Mouse (Mus musculus) hindbrain, embryonic 14.5 days (tissue): ENCODE measurements around the gene Gpr179. TPM values are rescaled to one million over a fixed set of nuclear protein-coding genes. Genes with fewer than 3 reads are reported as not detected.
"Not testable (repeated sequence)": the region's sequence is repeated elsewhere in the genome, so short reads cannot be mapped to it uniquely, and the experiment has no call there.

ENCODE experiments used
- ATAC-seq: fragments of 200-750 bp; cut with Nextera tagmentation; 2 replicates; pipeline ENCODE4 v1.8.0; 2017; ENCODE audit warnings: moderate number of reproducible peaks, mild to moderate bottlenecking, moderate TSS enrichment, moderate library complexity; ENCODE audit not compliant: low FRiP score
- DNase-seq: peaks from one replicate; pipeline ENCODE4 v3.0.0-alpha.2; 2015; ENCODE audit warnings: low spot score
- H3K27ac ChIP-seq: fragments of 300-500 bp; sonication (generic); 2 replicates; pipeline ENCODE4 v1.5.1; 2014; ENCODE audit warnings: mild to moderate bottlenecking, moderate library complexity
- H3K27me3 ChIP-seq: fragments of 300-500 bp; sonication (generic); 2 replicates; pipeline ENCODE4 v1.6.1; 2014; ENCODE audit warnings: mild to moderate bottlenecking, low read length, mixed read lengths; ENCODE audit not compliant: control insufficient read depth, insufficient read depth
- H3K36me3 ChIP-seq: fragments of 300-500 bp; sonication (generic); replicated peaks from 2 replicates; pipeline ENCODE4 v1.6.1; 2014; ENCODE audit not compliant: control insufficient read depth, insufficient read depth
- H3K4me1 ChIP-seq: fragments of 300-500 bp; sonication (generic); replicated peaks from 2 replicates; pipeline ENCODE4 v1.6.1; 2014; ENCODE audit warnings: antibody characterized with exemption, low read length, mixed read lengths; ENCODE audit not compliant: control insufficient read depth, insufficient read depth
- H3K4me2 ChIP-seq: fragments of 300-500 bp; sonication (generic); replicated peaks from 2 replicates; pipeline ENCODE4 v1.6.1; 2014; ENCODE audit warnings: mild to moderate bottlenecking, moderate library complexity
- H3K4me3 ChIP-seq: fragments of 300-500 bp; sonication (generic); replicated peaks from 2 replicates; pipeline ENCODE4 v1.5.1; 2014; ENCODE audit warnings: mild to moderate bottlenecking, low read length
- H3K9ac ChIP-seq: fragments of 300-500 bp; sonication (generic); 2 replicates; pipeline ENCODE4 v1.6.1; 2014
- H3K9me3 ChIP-seq: fragments of 300-500 bp; sonication (generic); 2 replicates; pipeline ENCODE4 v1.6.1; 2016; ENCODE audit warnings: low read length; ENCODE audit not compliant: control insufficient read depth
- WGBS: fragments of 180-500 bp; shearing (Covaris S2); extraction: QIAGEN DNeasy Blood & Tissue Kit; methylation state at CpG from one replicate; pipeline ENCODE4 v1.1.7; 2014; 5-methylcytosine and 5-hydroxymethylcytosine counted together
- polyA plus RNA-seq: library from polyadenylated mRNA; unstranded; fragments of >200 nt; fragmentation: Nextera tagmentation; extraction: Ambion mirVana; gene quantifications from 2 replicates; pipeline ENCODE4 v1.2.1, GENCODE M21; 2014

Gpr179 gene
- polyA plus RNA-seq, 1 experiment from 2014 or later, result 0.50 TPM

DNA sequence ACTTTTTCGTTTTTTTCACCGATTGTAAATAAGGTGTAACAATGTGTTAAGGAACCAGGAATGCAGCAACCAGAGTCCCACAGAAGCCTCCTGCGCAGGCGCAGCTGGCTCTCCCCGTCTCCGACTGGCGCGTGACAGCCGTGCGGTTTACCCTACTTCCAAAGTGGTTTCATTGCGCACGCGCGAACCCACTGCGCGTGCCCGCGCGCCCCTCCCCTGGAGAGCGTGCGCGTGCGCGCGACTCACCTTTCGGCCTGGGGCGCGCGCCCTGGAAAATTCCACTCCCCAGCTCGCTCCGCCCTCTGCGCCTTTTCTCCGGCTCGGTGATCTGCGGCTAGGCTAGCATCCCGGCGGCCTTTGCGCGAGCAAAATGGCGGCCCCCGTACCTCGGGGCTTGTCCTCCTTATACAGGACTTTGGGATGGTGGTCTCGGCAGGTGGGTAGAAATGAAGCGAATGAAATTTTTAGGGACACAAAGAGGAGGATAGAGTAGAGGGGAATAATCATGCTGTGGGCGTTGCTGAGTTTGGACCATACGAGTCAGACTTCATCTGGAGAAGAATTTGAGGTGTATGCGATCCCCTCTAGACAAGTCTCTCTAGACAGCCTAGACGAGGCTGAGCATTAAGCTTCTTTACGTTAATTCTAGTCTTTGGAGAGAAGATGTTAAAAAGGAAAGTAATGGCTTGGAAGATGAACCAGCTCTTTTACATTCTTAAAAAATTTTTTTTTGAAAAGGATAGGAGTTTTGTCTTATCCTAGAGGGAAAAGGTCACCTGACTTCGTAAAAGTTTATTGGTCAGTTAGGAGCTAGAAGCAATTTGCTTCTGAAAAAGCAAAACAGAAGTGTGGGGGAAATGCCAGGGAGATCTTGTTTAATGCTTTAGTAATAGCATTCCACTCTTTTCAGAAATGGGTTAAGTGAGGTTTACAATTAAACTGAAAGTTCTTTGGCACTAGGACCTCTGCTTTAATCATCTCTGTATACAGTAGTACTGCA is 36.1 kb downstream of the Gpr179 start, which contains the start of gene Mrpl45:
TSS of gene Mrpl45 (plus strand) at position 213 of the 1,000 bp plus-strand sequence.
- DNase-seq (peak; percentile 99), ATAC-seq (peak; percentile 95)
- Histone ChIP-seq H3K4me1 (peaks cover 13% of the 10 kb centered on the region), H3K9ac (peak within 1 kb of the TSS; percentile 70), H3K27ac (peak within 1 kb of the TSS; percentile 81), H3K36me3 (peaks cover 6% of the 10 kb centered on the region; the same call in 1 of the 2 replicates), H3K9me3 (no peaks in the 10 kb centered on the region), H3K27me3 (no peaks in the 10 kb centered on the region), H3K4me3 (peak within 1 kb of the TSS; percentile 50), H3K4me2 (peak within 1 kb of the TSS; percentile 61)
- WGBS, result under 1% methylated on average over 49 of the region's 50 CpGs

DNA sequence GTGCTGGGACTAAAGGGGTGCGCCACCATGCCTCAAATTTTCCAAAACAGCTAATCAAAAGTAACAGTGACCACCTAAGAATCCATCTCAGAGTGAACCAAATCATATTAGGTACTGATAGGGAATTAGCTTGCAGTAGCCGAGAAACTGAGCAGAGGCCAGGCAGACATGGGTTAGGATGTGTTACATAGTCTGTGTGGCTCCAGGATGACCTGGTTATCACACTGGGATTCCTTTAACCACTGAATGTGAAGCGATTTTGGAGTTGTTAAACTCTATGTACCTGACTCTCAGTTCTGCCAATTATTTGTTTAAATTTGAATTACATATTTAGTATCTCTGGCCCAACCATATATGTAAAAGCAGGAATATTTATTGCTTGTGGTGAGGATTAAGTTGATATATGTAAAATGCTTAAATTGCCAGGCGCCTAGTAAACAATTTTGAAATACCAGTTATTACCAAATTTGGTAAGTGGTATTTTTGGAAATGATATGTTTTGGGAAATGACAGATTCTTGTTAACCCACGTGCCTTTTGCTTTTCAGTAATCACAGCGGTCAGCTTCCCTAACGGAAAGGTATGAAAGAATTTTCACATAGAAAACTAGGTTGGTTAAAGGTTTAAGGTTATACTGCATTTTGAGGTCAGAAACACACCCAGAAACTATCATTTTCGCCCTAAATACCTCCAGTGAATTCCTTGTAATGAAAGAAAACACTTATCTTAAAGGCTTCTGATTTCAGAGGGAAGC is 37.0 kb downstream of the Gpr179 start:
- no peaks in the 10 kb centered on the region for H3K9me3 ChIP-seq
- peak overlapping the region; percentile 42 for H3K4me2 ChIP-seq
- H3K36me3 ChIP-seq, result peaks cover 5% of the 10 kb centered on the region; the same call in 1 of the 2 replicates
- DNase-seq, result no peak
- no peaks in the 10 kb centered on the region for H3K27me3 ChIP-seq
- ATAC-seq, result no peak
- H3K27ac ChIP-seq, result peak overlapping the region; percentile 71
- H3K4me1 ChIP-seq, result peaks cover 16% of the 10 kb centered on the region
- WGBS, result 46% methylated on average over 8 of the region's 8 CpGs
- H3K4me3 ChIP-seq, result peak overlapping the region; percentile 50; the same call in 1 of the 2 replicates
- H3K9ac ChIP-seq, result peak overlapping the region; percentile 52; the same call in 1 of the 2 replicates

- WGBS, result 95% methylated on average over 3 of the region's 3 CpGs
- no peaks in the 10 kb centered on the region for H3K27me3 ChIP-seq
- H3K36me3 ChIP-seq, result peaks cover 5% of the 10 kb centered on the region; the same call in 1 of the 2 replicates
- H3K4me2 ChIP-seq, result no peak overlapping the region
- no peak overlapping the region for H3K27ac ChIP-seq
- no peak overlapping the region for H3K9ac ChIP-seq
- H3K4me3 ChIP-seq, result no peak overlapping the region
- no peaks in the 10 kb centered on the region for H3K9me3 ChIP-seq
- no peak for ATAC-seq
- no peak for DNase-seq
- peaks cover 23% of the 10 kb centered on the region for H3K4me1 ChIP-seq
Measured at GRCm38 (mm10) chr11:97314110-97314509, 37.8 kb downstream of the Gpr179 start.

GRCm38 (mm10) chr11:97312871-97313270 is 39.0 kb downstream of the Gpr179 start:
- not testable (repeated sequence) for H3K9ac ChIP-seq, ATAC-seq, H3K27ac ChIP-seq, H3K9me3 ChIP-seq, H3K27me3 ChIP-seq, H3K4me2 ChIP-seq, H3K36me3 ChIP-seq, DNase-seq, H3K4me3 ChIP-seq
- peaks cover 23% of the 10 kb centered on the region for H3K4me1 ChIP-seq
- 96% methylated on average over 1 of the region's 1 CpGs for WGBS

- Histone ChIP-seq H3K27ac (0 out of 2 replicates have a peak overlapping the region, but pooled peaks have one; percentile 7), H3K27me3 (no peaks in the 10 kb centered on the region), H3K9ac (peak overlapping the region; percentile 24; the same call in 1 of the 2 replicates), H3K36me3 (no peaks in the 10 kb centered on the region), H3K4me1 (peaks cover 19% of the 10 kb centered on the region), H3K9me3 (no peaks in the 10 kb centered on the region), H3K4me2 (peak overlapping the region; percentile 75), H3K4me3 (0 out of 2 replicates have a peak overlapping the region, but pooled peaks have one; percentile 7)
- ATAC-seq (no peak), DNase-seq (no peak)
- 3% methylated on average over 18 of the region's 18 CpGs for WGBS
Measured at GRCm38 (mm10) chr11:97310895-97311631, 40.8 kb downstream of the Gpr179 start.

DNA sequence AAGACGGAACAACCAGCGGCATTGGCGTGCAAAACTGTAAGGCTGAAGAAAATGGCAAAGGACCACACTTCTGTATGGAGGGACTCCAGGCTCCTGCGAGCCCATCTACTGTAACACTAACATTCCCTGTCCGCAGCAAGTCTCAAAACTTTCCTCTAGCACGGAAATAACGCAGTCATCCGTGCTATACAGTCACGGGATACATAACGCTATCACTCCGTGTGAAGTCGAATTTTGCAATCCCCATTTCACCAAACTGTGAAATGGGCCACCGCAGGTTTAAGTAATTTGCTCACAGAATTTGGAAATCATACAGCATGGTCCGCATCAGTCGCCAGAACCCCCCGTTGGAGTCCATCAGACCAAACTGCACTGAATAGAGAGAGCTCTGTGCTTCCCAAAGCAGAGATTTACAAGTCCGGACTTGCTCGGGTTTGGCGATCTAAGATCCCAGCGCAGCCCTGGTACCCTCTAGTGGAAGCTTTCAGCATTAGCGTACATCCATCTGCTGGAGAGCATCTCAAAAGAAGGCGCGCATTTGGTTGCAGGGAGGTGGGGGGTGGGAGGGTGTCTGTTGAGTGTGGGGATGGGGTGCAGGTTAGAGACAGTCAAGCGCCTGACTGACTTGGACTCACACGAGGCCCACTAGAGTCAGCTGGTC is 41.8 kb downstream of the Gpr179 start:
- Histone ChIP-seq H3K27ac (no peak overlapping the region), H3K4me2 (peak overlapping the region; percentile 75), H3K27me3 (no peaks in the 10 kb centered on the region), H3K4me1 (peaks cover 19% of the 10 kb centered on the region), H3K9ac (peak overlapping the region; percentile 57), H3K4me3 (peak overlapping the region; percentile 35), H3K36me3 (no peaks in the 10 kb centered on the region), H3K9me3 (no peaks in the 10 kb centered on the region)
- under 1% methylated on average over 25 of the region's 25 CpGs for WGBS
- DNase-seq (peak; percentile 87), ATAC-seq (0 out of 2 replicates have a peak, but pooled peaks have one; percentile 72)

GRCm38 (mm10) chr11:97309451-97309836 is 42.4 kb downstream of the Gpr179 start:
- peak overlapping the region; percentile 35 for H3K4me3 ChIP-seq

GRCm38 (mm10) chr11:97308806-97309450 is 42.9 kb downstream of the Gpr179 start:
- H3K36me3 ChIP-seq, result no peaks in the 10 kb centered on the region
- peaks cover 19% of the 10 kb centered on the region for H3K4me1 ChIP-seq
- ATAC-seq (no peak), DNase-seq (no peak)
- no peak overlapping the region for H3K27ac ChIP-seq
- H3K4me3 ChIP-seq, result 0 out of 2 replicates have a peak overlapping the region, but pooled peaks have one; percentile 35
- peak overlapping the region; percentile 75 for H3K4me2 ChIP-seq
- H3K27me3 ChIP-seq, result no peaks in the 10 kb centered on the region
- no peaks in the 10 kb centered on the region for H3K9me3 ChIP-seq
- 53% methylated on average over 3 of the region's 3 CpGs for WGBS
- no peak overlapping the region; the same call in 1 of the 2 replicates for H3K9ac ChIP-seq

More at GRCm38 (mm10) chr11:97309451-97309836, 42.4 kb downstream of the Gpr179 start:
- peaks cover 19% of the 10 kb centered on the region for H3K4me1 ChIP-seq
- H3K27ac ChIP-seq, result no peak overlapping the region
- ATAC-seq, result no peak
- H3K27me3 ChIP-seq, result no peaks in the 10 kb centered on the region
- peak overlapping the region; percentile 57 for H3K9ac ChIP-seq
- peak overlapping the region; percentile 75 for H3K4me2 ChIP-seq
- no peak for DNase-seq
- H3K9me3 ChIP-seq, result no peaks in the 10 kb centered on the region
- WGBS, result 5% methylated on average over 9 of the region's 9 CpGs
- no peaks in the 10 kb centered on the region for H3K36me3 ChIP-seq
